Mouse (Mus musculus) CH12.LX (cell line): Measurements from ENCODE around the gene Rgs3. TPM values are rescaled to one million over a fixed set of nuclear protein-coding genes. Genes with fewer than 3 reads are reported as not detected.

Experiments used
- DNase-seq: peaks from one replicate; pipeline ENCODE4 v3.0.0-alpha.2; 2013; ENCODE audit errors: extremely low read depth
- H3K27ac ChIP-seq: 2 replicates; pipeline ENCODE4 v1.5.1; 2012; ENCODE audit warnings: low read depth, mild to moderate bottlenecking, control low read depth, moderate library complexity; ENCODE audit not compliant: insufficient read depth
- H3K27me3 ChIP-seq: replicated peaks from 2 replicates; pipeline ENCODE3; 2012; ENCODE audit warnings: inconsistent platforms
- H3K36me3 ChIP-seq, 2 experiments: replicated peaks in 1 of 2; 2 replicates each; pipeline versions ENCODE3 to v1.6.1; 2012; ENCODE audit warnings: inconsistent platforms in 1 of 2, low read length in 1 of 2, mild to moderate bottlenecking in 1 of 2, mixed read lengths in 1 of 2, moderate library complexity in 1 of 2; ENCODE audit not compliant: control insufficient read depth in 1 of 2, insufficient read depth in 1 of 2
- H3K4me1 ChIP-seq, 2 experiments: 2 replicates each; pipeline ENCODE4 v1.6.1; 2012; ENCODE audit warnings: inconsistent platforms in 1 of 2, moderate library complexity in 1 of 2; ENCODE audit not compliant: insufficient read depth in 2 of 2, control insufficient read depth in 1 of 2
- H3K4me2 ChIP-seq: 2 replicates; pipeline ENCODE4 v1.6.1; 2012; ENCODE audit warnings: low read depth, mild to moderate bottlenecking, control low read depth; ENCODE audit not compliant: poor library complexity, insufficient read depth, severe bottlenecking
- H3K4me3 ChIP-seq, 3 experiments: fragments of 150-350 bp in 1 of 3; sonication (generic) in 1 of 3; replicated peaks in 1 of 3; 2 replicates each; pipeline versions ENCODE3 to v1.5.1; 2011 to 2012; ENCODE audit warnings: low read depth in 2 of 3, low read length in 2 of 3, mild to moderate bottlenecking in 2 of 3, moderate library complexity in 2 of 3, control low read depth in 1 of 3, improper control_type of control experiment in 1 of 3, inconsistent platforms in 1 of 3, mixed read lengths in 1 of 3; ENCODE audit not compliant: poor library complexity in 1 of 3
- H3K79me2 ChIP-seq: replicated peaks from 2 replicates; pipeline ENCODE4 v1.6.1; 2012; ENCODE audit warnings: mild to moderate bottlenecking, moderate library complexity; ENCODE audit not compliant: control insufficient read depth, poor library complexity, insufficient read depth, severe bottlenecking; ENCODE audit errors: extremely low read depth
- H3K9ac ChIP-seq: 2 replicates; pipeline ENCODE4 v1.6.1; 2012; ENCODE audit warnings: low read depth, mild to moderate bottlenecking, control low read depth, moderate library complexity; ENCODE audit not compliant: insufficient read depth
- H3K9me3 ChIP-seq: replicated peaks from 2 replicates; pipeline ENCODE3; 2012; ENCODE audit warnings: low read length, inconsistent platforms, mixed read lengths
- BHLHE40 ChIP-seq: IDR thresholded peaks from 2 replicates; pipeline ENCODE4 v1.6.1; 2011; ENCODE audit warnings: mild to moderate bottlenecking, low read depth, low read length, improper control_type of control experiment
- CHD2 ChIP-seq: IDR thresholded peaks from 2 replicates; pipeline ENCODE4 v1.6.1; 2011; ENCODE audit warnings: low read length, improper control_type of control experiment
- CTCF ChIP-seq, 2 experiments: IDR thresholded peaks in 1 of 2; conservative IDR thresholded peaks in 1 of 2; 2 replicates each; pipeline ENCODE4 v1.5.1; 2011 to 2012; ENCODE audit warnings: low read depth in 2 of 2, low read length in 2 of 2, improper control_type of control experiment in 1 of 2, inconsistent platforms in 1 of 2, mild to moderate bottlenecking in 1 of 2, moderate library complexity in 1 of 2
- E2F4 ChIP-seq: IDR thresholded peaks from 2 replicates; pipeline ENCODE4 v1.6.1; 2011; ENCODE audit warnings: low read depth, low read length, improper control_type of control experiment; ENCODE audit not compliant: insufficient replicate concordance
- ELF1 ChIP-seq: IDR thresholded peaks from 2 replicates; pipeline ENCODE4 v1.6.1; 2014; ENCODE audit warnings: low read depth, mild to moderate bottlenecking, inconsistent platforms, low read length, improper control_type of control experiment
- EP300 ChIP-seq: IDR thresholded peaks from 2 replicates; pipeline ENCODE4 v1.6.1; 2011; ENCODE audit warnings: low read length, improper control_type of control experiment
- GABPA ChIP-seq: IDR thresholded peaks from 2 replicates; pipeline ENCODE4 v1.6.1; 2012; ENCODE audit warnings: low read depth, low read length, improper control_type of control experiment, inconsistent platforms; ENCODE audit not compliant: insufficient replicate concordance
- MAX ChIP-seq: IDR thresholded peaks from 2 replicates; pipeline ENCODE4 v1.6.1; 2011; ENCODE audit warnings: low read length, improper control_type of control experiment
- MAZ ChIP-seq: IDR thresholded peaks from 2 replicates; pipeline ENCODE4 v1.6.1; 2012; ENCODE audit warnings: low read depth, mild to moderate bottlenecking, inconsistent platforms, low read length, improper control_type of control experiment, moderate library complexity
- MEF2A ChIP-seq: IDR thresholded peaks from 2 replicates; pipeline ENCODE4 v1.6.1; 2014; ENCODE audit warnings: low read depth, mild to moderate bottlenecking, inconsistent platforms, low read length, improper control_type of control experiment, borderline replicate concordance
- MXI1 ChIP-seq: IDR thresholded peaks from 2 replicates; pipeline ENCODE4 v1.6.1; 2011; ENCODE audit warnings: mild to moderate bottlenecking, low read depth, low read length, improper control_type of control experiment
- MYC ChIP-seq: IDR thresholded peaks from 2 replicates; pipeline ENCODE4 v1.6.1; 2011; ENCODE audit warnings: low read depth, mild to moderate bottlenecking, improper control_type of control experiment, low read length
- NELFE ChIP-seq: IDR thresholded peaks from 2 replicates; pipeline ENCODE4 v1.6.1; 2011; ENCODE audit warnings: low read depth, low read length, improper control_type of control experiment
- NRF1 ChIP-seq: IDR thresholded peaks from 2 replicates; pipeline ENCODE4 v1.6.1; 2014; ENCODE audit warnings: low read depth, mild to moderate bottlenecking, inconsistent platforms, low read length, improper control_type of control experiment, moderate library complexity
- POLR2A ChIP-seq: IDR thresholded peaks from 2 replicates; pipeline ENCODE4 v1.6.1; 2011; ENCODE audit warnings: low read depth, mild to moderate bottlenecking, improper control_type of control experiment, low read length
- POLR2AphosphoS2 ChIP-seq: IDR thresholded peaks from 2 replicates; pipeline ENCODE4 v1.6.1; 2011; ENCODE audit warnings: low read depth, low read length, improper control_type of control experiment
- RAD21 ChIP-seq: IDR thresholded peaks from 2 replicates; pipeline ENCODE4 v1.6.1; 2011; ENCODE audit warnings: low read depth, mild to moderate bottlenecking, low read length, improper control_type of control experiment, moderate library complexity
- RCOR1 ChIP-seq: conservative IDR thresholded peaks from 2 replicates; pipeline ENCODE4 v1.6.1; 2012; ENCODE audit warnings: low read depth, mild to moderate bottlenecking, inconsistent platforms, low read length, improper control_type of control experiment
- SIN3A ChIP-seq: IDR thresholded peaks from 2 replicates; pipeline ENCODE4 v1.6.1; 2012; ENCODE audit warnings: low read length, improper control_type of control experiment, inconsistent platforms
- TBP ChIP-seq: conservative IDR thresholded peaks from 2 replicates; pipeline ENCODE4 v1.6.1; 2011; ENCODE audit warnings: low read depth, low read length, improper control_type of control experiment
- TCF12 ChIP-seq: IDR thresholded peaks from 2 replicates; pipeline ENCODE4 v1.6.1; 2014; ENCODE audit warnings: low read depth, mild to moderate bottlenecking, inconsistent platforms, low read length, improper control_type of control experiment
- USF1 ChIP-seq: IDR thresholded peaks from 2 replicates; pipeline ENCODE4 v1.6.1; 2014; ENCODE audit warnings: low read depth, mild to moderate bottlenecking, inconsistent platforms, low read length, improper control_type of control experiment
- USF2 ChIP-seq: conservative IDR thresholded peaks from 2 replicates; pipeline ENCODE4 v1.6.1; 2011; ENCODE audit warnings: low read depth, low read length, improper control_type of control experiment
- ZKSCAN1 ChIP-seq: IDR thresholded peaks from 2 replicates; pipeline ENCODE4 v1.6.1; 2012; ENCODE audit warnings: low read depth, inconsistent platforms, low read length, improper control_type of control experiment, borderline replicate concordance
- ZMIZ1 ChIP-seq: IDR thresholded peaks from 2 replicates; pipeline ENCODE4 v1.6.1; 2012; ENCODE audit warnings: low read depth, mild to moderate bottlenecking, inconsistent platforms, low read length, improper control_type of control experiment
- dilution Hi-C: fragments of 300-500 bp; cut with MboI; formaldehyde crosslinking; loops from 2 replicates; pipeline ENCODE4 v1.14.3; 2020; ENCODE audit warnings: low sequenced_read_pairs; ENCODE audit not compliant: extremely low pct_unique_long_range_greater_than_20kb, extremely low pct_ligation_motif_present
- in situ Hi-C: fragments of 300-500 bp; cut with MboI; formaldehyde crosslinking; loops from 3 replicates; pipeline ENCODE4 v1.14.3; 2019; ENCODE audit warnings: low sequenced_read_pairs, low pct_ligation_motif_present, low pct_unique_long_range_greater_than_20kb, mixed read lengths
- polyA plus RNA-seq: library from polyadenylated mRNA; unstranded; fragments of >175 nt; gene quantifications from 2 replicates; pipeline ENCODE4 v1.2.1, GENCODE M21; 2012; ENCODE audit warnings: low read depth; ENCODE audit not compliant: insufficient read length
- total RNA-seq, 2 experiments: library from RNA; depleted of rRNA; stranded (reverse); fragments of 300-350 nt in 1 of 2; fragments of >200 nt in 1 of 2; gene quantifications; 2 replicates each; pipeline ENCODE4 v1.2.3; 2012 to 2014

Rgs3 gene
- total and polyA plus RNA-seq, 3 experiments: 3.3 to 6.0 (median 3.5) TPM

GRCm38 (mm10) chr4:62567696-62568095 is 8.0 kb downstream of the Rgs3 start:
- Histone ChIP-seq H3K27ac (no peak overlapping the region), H3K4me2 (no peak overlapping the region), H3K9me3 (no peaks in the 10 kb centered on the region), H3K36me3 (no peaks in the 10 kb centered on the region), H3K9ac (no peak overlapping the region), H3K4me3 (no peak overlapping the region), H3K79me2 (no peaks in the 10 kb centered on the region), H3K4me1 (peaks cover 7 to 9% of the 10 kb centered on the region in 2 experiments), H3K27me3 (no peaks in the 10 kb centered on the region)
- no peak for DNase-seq
- no peak for TF ChIP-seq MAZ
- TF ChIP-seq GABPA: no peak
- TF ChIP-seq EP300: no peak
- no peak for TF ChIP-seq E2F4
- no peak for TF ChIP-seq TCF12
- no peak for TF ChIP-seq NRF1
- TF ChIP-seq BHLHE40: no peak
- TF ChIP-seq ZKSCAN1: no peak
- TF ChIP-seq RCOR1: no peak
- TF ChIP-seq ELF1: no peak
- TF ChIP-seq USF2: no peak
- TF ChIP-seq RAD21: no peak
- TF ChIP-seq POLR2A: no peak
- no peak for TF ChIP-seq ZMIZ1
- TF ChIP-seq NELFE: no peak
- no peak for TF ChIP-seq TBP
- TF ChIP-seq MAX: no peak
- TF ChIP-seq POLR2AphosphoS2: no peak
- TF ChIP-seq MEF2A: no peak
- TF ChIP-seq CHD2: no peak
- dilution Hi-C loops: no loop called here
- in situ Hi-C loops: no loop called here

- Histone ChIP-seq H3K79me2 (no peaks in the 10 kb centered on the region), H3K27ac (no peak overlapping the region), H3K4me1 (peaks cover 2 to 4% of the 10 kb centered on the region in 2 experiments), H3K9ac (no peak overlapping the region), H3K36me3 (no peaks in the 10 kb centered on the region), H3K4me2 (no peak overlapping the region), H3K9me3 (no peaks in the 10 kb centered on the region), H3K4me3 (no peak overlapping the region), H3K27me3 (no peaks in the 10 kb centered on the region)
- in situ Hi-C loops: no loop called here
- TF ChIP-seq SIN3A (no peak), E2F4 (no peak), RCOR1 (no peak), MXI1 (no peak), CTCF (conservative IDR thresholded peaks at IDR 0.05 in 1 of 2, IDR thresholded peaks at IDR 0.05 in 1 of 2; ENCODE audit: low read depth in 2 of 2, low read length in 2 of 2) (no peak), MYC (no peak), USF1 (no peak)
- DNase-seq: no peak
- dilution Hi-C loops: no loop called here
Measured at GRCm38 (mm10) chr4:62568359-62568758, 8.7 kb downstream of the Rgs3 start.
